29 mouse cellular contexts compared by ENCODE assay signal in genomic region chr15:81227275-81227674, GRCm38 (mm10). TPM values are rescaled to one million over a fixed set of nuclear protein-coding genes. Genes with fewer than 3 reads are reported as not detected.
"Had no signal": no experiment of that assay in that cellular context is flagged by ENCODE, and none has a peak within 500 bp of the region (broad histone marks: within the 10 kb centered on the region; RNA-seq: fewer than 3 reads in every experiment).

No protein-coding gene starts in this region.

- H3K9me3 ChIP-seq: heart, embryonic 10.5 days; heart, embryonic 13.5 days; heart, embryonic 15.5 days; hindbrain, embryonic 13.5 days; hindbrain, embryonic 15.5 days; kidney, embryonic 15.5 days; limb, embryonic 13.5 days; limb, embryonic 15.5 days had no signal

- H3K36me3 ChIP-seq: heart, embryonic 10.5 days; heart, embryonic 13.5 days; heart, embryonic 15.5 days; hindbrain, embryonic 13.5 days; hindbrain, embryonic 15.5 days; kidney, embryonic 15.5 days; limb, embryonic 13.5 days; limb, embryonic 15.5 days had no signal

- H3K4me2 ChIP-seq: heart, embryonic 13.5 days; heart, embryonic 15.5 days; hindbrain, embryonic 13.5 days; hindbrain, embryonic 15.5 days; kidney, embryonic 15.5 days; limb, embryonic 13.5 days; limb, embryonic 15.5 days; liver, embryonic 11.5 days had no signal

- ATAC-seq: forebrain, postnatal 0 days; hindbrain, postnatal 0 days; intestine, embryonic 16.5 days had no signal

- H3K4me1 ChIP-seq: heart, embryonic 13.5 days; heart, embryonic 15.5 days; hindbrain, embryonic 13.5 days; hindbrain, embryonic 15.5 days; kidney, embryonic 15.5 days; limb, embryonic 13.5 days; limb, embryonic 15.5 days had no signal

- DNase-seq: forebrain, postnatal 0 days; gastrocnemius, postnatal 10 days; gastrocnemius, postnatal 25 days; heart, adult 18-20 months; heart, postnatal 14 days; heart, postnatal 36 days; kidney, adult 11 months; kidney, adult 2 months; kidney, adult 9 months; kidney, postnatal 14 days; kidney, postnatal 36 days; layer of hippocampus, adult 9-11 months; layer of hippocampus, postnatal 36 days; left cerebral cortex, postnatal 4 days had no signal

- H3K27ac ChIP-seq: heart, embryonic 10.5 days; heart, embryonic 13.5 days; heart, embryonic 15.5 days; hindbrain, embryonic 13.5 days; hindbrain, embryonic 15.5 days; hindbrain, postnatal 0 days; kidney, embryonic 15.5 days; kidney, postnatal 0 days; limb, embryonic 13.5 days; limb, embryonic 15.5 days had no signal

- H3K27me3 ChIP-seq: heart, embryonic 15.5 days; hindbrain, embryonic 13.5 days; hindbrain, embryonic 15.5 days; limb, embryonic 13.5 days; limb, embryonic 15.5 days had no signal

- H3K9ac ChIP-seq: forebrain, postnatal 0 days; heart, embryonic 13.5 days; heart, embryonic 15.5 days; hindbrain, embryonic 13.5 days; hindbrain, embryonic 15.5 days; kidney, embryonic 15.5 days; limb, embryonic 13.5 days; limb, embryonic 15.5 days had no signal

- H3K4me3 ChIP-seq: heart, embryonic 10.5 days; heart, embryonic 13.5 days; heart, embryonic 15.5 days; hindbrain, embryonic 13.5 days; hindbrain, embryonic 15.5 days; kidney, embryonic 15.5 days; limb, embryonic 13.5 days; limb, embryonic 15.5 days had no signal

RNA-seq across cellular contexts. Expression of gene Mchr1, which starts 8.0 kb away (rescaled TPM):
- total RNA-seq: heart, adult 18-20 months; heart, adult 8-10 months; heart, postnatal 14 days; heart, postnatal 36 days; hematopoietic stem cell, adult 5-6 weeks had no signal
- polyA plus RNA-seq: heart, postnatal 0 days had no signal
